Mouse (Mus musculus) layer of hippocampus, adult 11-12 months (tissue): ENCODE data around the gene 1110057P08Rik.
"Not testable (repeated sequence)": the region's sequence is repeated elsewhere in the genome, so short reads cannot be mapped to it uniquely, and the experiment has no call there.

Experiments
- DNase-seq: peaks from one replicate; pipeline ENCODE4 v3.0.0; 2022; ENCODE audit warnings: low spot score

The 1110057P08Rik gene

DNA sequence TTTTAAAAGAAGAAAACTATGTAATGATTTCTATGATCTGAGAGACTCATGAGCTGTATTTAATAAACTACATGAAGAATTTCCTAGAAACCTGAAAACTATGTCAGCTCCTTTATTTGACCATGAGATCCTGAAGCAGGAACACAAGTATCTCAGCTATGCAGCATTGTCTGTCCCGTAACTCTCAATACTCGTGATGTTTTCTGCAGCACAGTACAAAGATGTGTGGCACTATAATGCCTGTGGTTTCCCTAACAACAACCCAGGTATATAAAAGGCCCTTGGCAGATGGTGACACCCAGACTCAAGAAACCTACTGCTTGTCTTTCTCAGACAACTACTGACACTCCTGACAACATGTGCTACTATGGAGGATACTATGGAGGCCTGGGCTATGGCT is at the start of gene 1110057P08Rik:
TSS of gene 1110057P08Rik (plus strand) at position 301 of the 400 bp plus-strand sequence.
- no peak for DNase-seq

GRCm38 (mm10) chr16:89140551-89140950 is 34.0 kb upstream of the 1110057P08Rik start, which contains the start of gene Gm6358:
Gene Gm6358 (plus strand): TSS chr16:89140851.
- no peak for DNase-seq

DNA sequence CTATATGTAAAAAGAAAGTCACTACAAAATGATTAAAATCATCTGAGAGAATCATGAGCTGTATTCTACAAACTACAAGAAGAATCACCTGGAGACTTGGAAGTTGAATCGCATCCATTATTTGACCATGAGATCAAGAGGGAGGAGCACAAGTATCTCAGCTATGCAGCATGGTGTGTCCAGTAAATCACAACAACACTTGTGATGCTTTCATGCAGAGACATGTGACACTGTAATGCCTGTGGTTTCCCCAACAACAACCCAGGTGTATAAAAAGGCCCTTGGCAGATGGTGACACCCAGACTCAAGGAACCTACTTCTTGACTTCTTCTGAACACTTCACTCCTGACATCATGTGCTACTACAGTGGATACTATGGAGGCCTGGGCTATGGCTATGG is 23.7 kb upstream of the 1110057P08Rik start, which contains the start of gene Gm10061:
TSS of gene Gm10061 (plus strand) at position 301 of the 400 bp plus-strand sequence.
- no peak for DNase-seq

GRCm38 (mm10) chr16:89157652-89158051 is 16.9 kb upstream of the 1110057P08Rik start, which contains the start of gene Gm9789:
Gene Gm9789 (plus strand): TSS chr16:89157952.
- DNase-seq: no peak

DNA sequence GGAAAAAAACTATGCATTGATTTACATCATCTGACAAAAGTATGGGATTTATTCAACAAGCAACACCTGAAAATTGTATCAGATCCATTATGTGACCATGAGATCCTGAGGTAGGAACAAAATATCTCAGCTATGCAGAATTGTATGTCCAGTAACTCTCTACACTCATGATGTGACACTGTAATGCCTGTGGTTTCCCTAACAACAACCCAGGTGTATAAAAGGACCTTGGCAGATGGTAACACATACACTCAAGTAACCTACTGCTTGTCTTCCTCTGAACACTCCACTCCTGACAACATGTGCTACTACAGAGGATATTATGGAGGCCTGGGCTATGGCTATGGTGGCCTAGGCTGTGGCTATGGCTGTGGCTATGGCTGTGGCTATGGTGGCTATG is 5.3 kb upstream of the 1110057P08Rik start, which contains the start of gene Gm7735:
TSS of gene Gm7735 (plus strand) at position 301 of the 400 bp plus-strand sequence.
- not testable (repeated sequence) for DNase-seq

DNA sequence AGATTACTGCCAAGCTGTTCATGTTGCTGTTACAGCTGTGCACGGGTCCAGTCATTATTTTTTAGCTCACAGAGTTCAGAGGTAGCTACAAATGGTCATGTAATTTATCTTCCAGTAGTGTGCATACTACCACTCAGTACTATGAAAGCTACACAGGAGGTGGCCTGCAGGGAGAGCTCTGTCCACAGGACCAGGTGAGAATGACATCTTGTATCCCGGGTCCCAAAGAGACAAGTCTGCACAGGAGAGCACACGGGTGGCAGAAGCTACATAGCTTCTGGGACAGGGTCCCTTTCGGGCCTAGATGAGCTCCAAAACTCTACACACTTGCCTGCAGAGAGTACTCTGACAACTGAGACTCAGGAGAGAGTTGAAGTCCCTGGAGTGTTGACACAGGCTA is 14.1 kb downstream of the 1110057P08Rik start:
- no peak for DNase-seq

DNA sequence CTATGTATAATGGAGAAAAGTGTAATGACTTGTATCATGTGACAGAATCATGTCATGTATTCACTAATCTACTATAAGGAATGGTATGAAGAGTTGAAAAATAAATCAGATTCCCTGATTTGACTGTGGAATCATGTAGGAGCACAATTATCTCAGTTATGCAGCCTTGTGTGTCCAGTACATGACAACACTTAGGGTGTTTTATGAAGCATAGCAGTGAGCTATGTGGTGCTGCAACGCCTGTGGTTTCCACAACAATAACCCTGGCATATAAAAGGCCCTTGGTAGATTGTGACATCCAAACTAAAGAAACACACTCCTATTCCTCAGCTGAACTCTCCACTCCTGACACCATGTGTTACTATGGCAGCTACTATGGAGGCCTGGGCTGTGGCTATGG is 31.0 kb downstream of the 1110057P08Rik start, which contains the start of gene Krtap20-2:
TSS of gene Krtap20-2 (plus strand) at position 301 of the 400 bp plus-strand sequence.
- no peak for DNase-seq
